Mouse (Mus musculus) CH12.LX (cell line): ENCODE results near the gene Gm20388. TPM values are rescaled to one million over a fixed set of nuclear protein-coding genes. Genes with fewer than 3 reads are reported as not detected.

Experiments
- DNase-seq: peaks from one replicate; pipeline ENCODE4 v3.0.0-alpha.2; 2013; ENCODE audit errors: extremely low read depth
- H3K27ac ChIP-seq: 2 replicates; pipeline ENCODE4 v1.5.1; 2012; ENCODE audit warnings: low read depth, mild to moderate bottlenecking, control low read depth, moderate library complexity; ENCODE audit not compliant: insufficient read depth
- H3K27me3 ChIP-seq: replicated peaks from 2 replicates; pipeline ENCODE3; 2012; ENCODE audit warnings: inconsistent platforms
- H3K36me3 ChIP-seq, 2 experiments: replicated peaks in 1 of 2; 2 replicates each; pipeline versions ENCODE3 to v1.6.1; 2012; ENCODE audit warnings: inconsistent platforms in 1 of 2, low read length in 1 of 2, mild to moderate bottlenecking in 1 of 2, mixed read lengths in 1 of 2, moderate library complexity in 1 of 2; ENCODE audit not compliant: control insufficient read depth in 1 of 2, insufficient read depth in 1 of 2
- H3K4me1 ChIP-seq, 2 experiments: 2 replicates each; pipeline ENCODE4 v1.6.1; 2012; ENCODE audit warnings: inconsistent platforms in 1 of 2, moderate library complexity in 1 of 2; ENCODE audit not compliant: insufficient read depth in 2 of 2, control insufficient read depth in 1 of 2
- H3K4me2 ChIP-seq: 2 replicates; pipeline ENCODE4 v1.6.1; 2012; ENCODE audit warnings: low read depth, mild to moderate bottlenecking, control low read depth; ENCODE audit not compliant: poor library complexity, insufficient read depth, severe bottlenecking
- H3K4me3 ChIP-seq, 3 experiments: fragments of 150-350 bp in 1 of 3; sonication (generic) in 1 of 3; replicated peaks in 1 of 3; 2 replicates each; pipeline versions ENCODE3 to v1.5.1; 2011 to 2012; ENCODE audit warnings: low read depth in 2 of 3, low read length in 2 of 3, mild to moderate bottlenecking in 2 of 3, moderate library complexity in 2 of 3, control low read depth in 1 of 3, improper control_type of control experiment in 1 of 3, inconsistent platforms in 1 of 3, mixed read lengths in 1 of 3; ENCODE audit not compliant: poor library complexity in 1 of 3
- H3K79me2 ChIP-seq: replicated peaks from 2 replicates; pipeline ENCODE4 v1.6.1; 2012; ENCODE audit warnings: mild to moderate bottlenecking, moderate library complexity; ENCODE audit not compliant: control insufficient read depth, poor library complexity, insufficient read depth, severe bottlenecking; ENCODE audit errors: extremely low read depth
- H3K9ac ChIP-seq: 2 replicates; pipeline ENCODE4 v1.6.1; 2012; ENCODE audit warnings: low read depth, mild to moderate bottlenecking, control low read depth, moderate library complexity; ENCODE audit not compliant: insufficient read depth
- H3K9me3 ChIP-seq: replicated peaks from 2 replicates; pipeline ENCODE3; 2012; ENCODE audit warnings: low read length, inconsistent platforms, mixed read lengths
- BHLHE40 ChIP-seq: IDR thresholded peaks from 2 replicates; pipeline ENCODE4 v1.6.1; 2011; ENCODE audit warnings: mild to moderate bottlenecking, low read depth, low read length, improper control_type of control experiment
- CHD2 ChIP-seq: IDR thresholded peaks from 2 replicates; pipeline ENCODE4 v1.6.1; 2011; ENCODE audit warnings: low read length, improper control_type of control experiment
- CTCF ChIP-seq, 2 experiments: IDR thresholded peaks in 1 of 2; conservative IDR thresholded peaks in 1 of 2; 2 replicates each; pipeline ENCODE4 v1.5.1; 2011 to 2012; ENCODE audit warnings: low read depth in 2 of 2, low read length in 2 of 2, improper control_type of control experiment in 1 of 2, inconsistent platforms in 1 of 2, mild to moderate bottlenecking in 1 of 2, moderate library complexity in 1 of 2
- E2F4 ChIP-seq: IDR thresholded peaks from 2 replicates; pipeline ENCODE4 v1.6.1; 2011; ENCODE audit warnings: low read depth, low read length, improper control_type of control experiment; ENCODE audit not compliant: insufficient replicate concordance
- ELF1 ChIP-seq: IDR thresholded peaks from 2 replicates; pipeline ENCODE4 v1.6.1; 2014; ENCODE audit warnings: low read depth, mild to moderate bottlenecking, inconsistent platforms, low read length, improper control_type of control experiment
- EP300 ChIP-seq: IDR thresholded peaks from 2 replicates; pipeline ENCODE4 v1.6.1; 2011; ENCODE audit warnings: low read length, improper control_type of control experiment
- GABPA ChIP-seq: IDR thresholded peaks from 2 replicates; pipeline ENCODE4 v1.6.1; 2012; ENCODE audit warnings: low read depth, low read length, improper control_type of control experiment, inconsistent platforms; ENCODE audit not compliant: insufficient replicate concordance
- IRF4 ChIP-seq: IDR thresholded peaks from 2 replicates; pipeline ENCODE4 v1.6.1; 2014; ENCODE audit warnings: low read depth, mild to moderate bottlenecking, inconsistent platforms, low read length, improper control_type of control experiment
- JUN ChIP-seq: IDR thresholded peaks from 2 replicates; pipeline ENCODE4 v1.6.1; 2011; ENCODE audit warnings: low read depth, mild to moderate bottlenecking, low read length, improper control_type of control experiment, moderate library complexity; ENCODE audit not compliant: insufficient read depth
- JUND ChIP-seq: conservative IDR thresholded peaks from 2 replicates; pipeline ENCODE4 v1.6.1; 2011; ENCODE audit warnings: low read depth, low read length, improper control_type of control experiment
- KAT2A ChIP-seq: IDR thresholded peaks from 2 replicates; pipeline ENCODE4 v1.6.1; 2012; ENCODE audit warnings: low read length, improper control_type of control experiment, inconsistent platforms; ENCODE audit not compliant: insufficient replicate concordance
- MAFK ChIP-seq: IDR thresholded peaks from 2 replicates; pipeline ENCODE4 v1.6.1; 2011; ENCODE audit warnings: low read length, improper control_type of control experiment; ENCODE audit not compliant: insufficient replicate concordance
- MAZ ChIP-seq: IDR thresholded peaks from 2 replicates; pipeline ENCODE4 v1.6.1; 2012; ENCODE audit warnings: low read depth, mild to moderate bottlenecking, inconsistent platforms, low read length, improper control_type of control experiment, moderate library complexity
- MEF2A ChIP-seq: IDR thresholded peaks from 2 replicates; pipeline ENCODE4 v1.6.1; 2014; ENCODE audit warnings: low read depth, mild to moderate bottlenecking, inconsistent platforms, low read length, improper control_type of control experiment, borderline replicate concordance
- MYC ChIP-seq: IDR thresholded peaks from 2 replicates; pipeline ENCODE4 v1.6.1; 2011; ENCODE audit warnings: low read depth, mild to moderate bottlenecking, improper control_type of control experiment, low read length
- POLR2A ChIP-seq: IDR thresholded peaks from 2 replicates; pipeline ENCODE4 v1.6.1; 2011; ENCODE audit warnings: low read depth, mild to moderate bottlenecking, improper control_type of control experiment, low read length
- POLR2AphosphoS2 ChIP-seq: IDR thresholded peaks from 2 replicates; pipeline ENCODE4 v1.6.1; 2011; ENCODE audit warnings: low read depth, low read length, improper control_type of control experiment
- RAD21 ChIP-seq: IDR thresholded peaks from 2 replicates; pipeline ENCODE4 v1.6.1; 2011; ENCODE audit warnings: low read depth, mild to moderate bottlenecking, low read length, improper control_type of control experiment, moderate library complexity
- RCOR1 ChIP-seq: conservative IDR thresholded peaks from 2 replicates; pipeline ENCODE4 v1.6.1; 2012; ENCODE audit warnings: low read depth, mild to moderate bottlenecking, inconsistent platforms, low read length, improper control_type of control experiment
- SIN3A ChIP-seq: IDR thresholded peaks from 2 replicates; pipeline ENCODE4 v1.6.1; 2012; ENCODE audit warnings: low read length, improper control_type of control experiment, inconsistent platforms
- USF1 ChIP-seq: IDR thresholded peaks from 2 replicates; pipeline ENCODE4 v1.6.1; 2014; ENCODE audit warnings: low read depth, mild to moderate bottlenecking, inconsistent platforms, low read length, improper control_type of control experiment
- dilution Hi-C: fragments of 300-500 bp; cut with MboI; formaldehyde crosslinking; loops from 2 replicates; pipeline ENCODE4 v1.14.3; 2020; ENCODE audit warnings: low sequenced_read_pairs; ENCODE audit not compliant: extremely low pct_unique_long_range_greater_than_20kb, extremely low pct_ligation_motif_present
- in situ Hi-C: fragments of 300-500 bp; cut with MboI; formaldehyde crosslinking; loops from 3 replicates; pipeline ENCODE4 v1.14.3; 2019; ENCODE audit warnings: low sequenced_read_pairs, low pct_ligation_motif_present, low pct_unique_long_range_greater_than_20kb, mixed read lengths
- polyA plus RNA-seq: library from polyadenylated mRNA; unstranded; fragments of >175 nt; gene quantifications from 2 replicates; pipeline ENCODE4 v1.2.1, GENCODE M21; 2012; ENCODE audit warnings: low read depth; ENCODE audit not compliant: insufficient read length
- total RNA-seq, 2 experiments: library from RNA; depleted of rRNA; stranded (reverse); fragments of 300-350 nt in 1 of 2; fragments of >200 nt in 1 of 2; gene quantifications; 2 replicates each; pipeline ENCODE4 v1.2.3; 2012 to 2014

The Gm20388 gene
- total and polyA plus RNA-seq, 3 experiments: 14.8 to 26.3 (median 22.2) TPM

DNA sequence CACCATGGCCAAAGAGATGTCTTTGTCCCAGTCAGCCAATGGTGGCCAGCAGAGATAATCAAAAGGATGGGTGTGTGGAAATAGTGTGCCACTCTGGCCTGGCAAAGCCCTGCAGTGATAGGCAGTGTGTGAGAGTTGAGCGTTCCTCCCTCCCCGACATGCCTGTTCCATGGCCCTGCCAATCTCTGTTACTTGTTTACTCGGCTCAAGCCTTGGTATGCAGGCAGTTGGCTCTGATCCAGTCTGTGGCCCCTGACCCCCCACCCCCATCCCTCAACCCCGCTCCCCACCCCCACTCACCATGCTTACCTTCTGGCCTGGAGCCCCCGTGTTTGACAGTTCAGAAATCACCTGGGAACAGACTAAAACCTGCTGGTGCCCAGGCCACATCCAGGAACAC, 507.5 kb downstream of the Gm20388 start:
- no peaks in the 10 kb centered on the region for H3K9me3 ChIP-seq
- H3K9ac ChIP-seq: no peak overlapping the region
- TF ChIP-seq CHD2: no peak
- no peak for TF ChIP-seq E2F4
- TF ChIP-seq KAT2A: no peak
- TF ChIP-seq POLR2A: no peak
- TF ChIP-seq SIN3A: no peak
- TF ChIP-seq BHLHE40: no peak
- no peak for TF ChIP-seq IRF4
- no peak for TF ChIP-seq JUND
- no peak for TF ChIP-seq MYC
- TF ChIP-seq USF1: no peak
- TF ChIP-seq RAD21: no peak
- TF ChIP-seq CTCF (conservative IDR thresholded peaks at IDR 0.05 in 1 of 2, IDR thresholded peaks at IDR 0.05 in 1 of 2; ENCODE audit: low read depth in 2 of 2, low read length in 2 of 2): no peak
- TF ChIP-seq JUN: no peak
- no peak for TF ChIP-seq MAZ
- TF ChIP-seq GABPA: no peak
- H3K27ac ChIP-seq: no peak overlapping the region
- H3K4me1 ChIP-seq: peaks cover 0 to 23% of the 10 kb centered on the region in 2 experiments; a peak in 2 of 4 replicates
- H3K36me3 ChIP-seq: no peaks in the 10 kb centered on the region
- in situ Hi-C loops: no loop called here
- peaks cover 20% of the 10 kb centered on the region for H3K27me3 ChIP-seq
- no peak overlapping the region for H3K4me3 ChIP-seq
- no peaks in the 10 kb centered on the region for H3K79me2 ChIP-seq
- dilution Hi-C loops: no loop called here
- no peak overlapping the region for H3K4me2 ChIP-seq
- DNase-seq: no peak

- dilution Hi-C loops (no loop called here), in situ Hi-C loops (no loop called here)
- Histone ChIP-seq H3K27me3 (peaks cover 19% of the 10 kb centered on the region), H3K36me3 (no peaks in the 10 kb centered on the region), H3K9ac (no peak overlapping the region), H3K4me2 (no peak overlapping the region), H3K79me2 (no peaks in the 10 kb centered on the region), H3K9me3 (no peaks in the 10 kb centered on the region)
- no peak for DNase-seq
- no peak for TF ChIP-seq CHD2
- no peak for TF ChIP-seq MYC
- no peak for TF ChIP-seq USF1
- no peak for TF ChIP-seq ELF1
- TF ChIP-seq JUND: no peak
- TF ChIP-seq KAT2A: no peak
- TF ChIP-seq CTCF (conservative IDR thresholded peaks at IDR 0.05 in 1 of 2, IDR thresholded peaks at IDR 0.05 in 1 of 2; ENCODE audit: low read depth in 2 of 2, low read length in 2 of 2): no peak
- no peak for TF ChIP-seq MAFK
- no peak for TF ChIP-seq EP300
- no peak for TF ChIP-seq RAD21
- TF ChIP-seq MEF2A: no peak
- TF ChIP-seq RCOR1: no peak
- TF ChIP-seq POLR2AphosphoS2: no peak
- TF ChIP-seq, all 38 proteins: peak for 0
- H3K27ac ChIP-seq: no peak overlapping the region
- H3K4me1 ChIP-seq: peaks cover 0 to 15% of the 10 kb centered on the region in 2 experiments; a peak in 2 of 4 replicates
- no peak overlapping the region for H3K4me3 ChIP-seq
These were observed 509.0 kb downstream of the Gm20388 start for GRCm38 (mm10) chr8:120419675-120420074.
